Mouse (Mus musculus) granulocyte monocyte progenitor cell, adult 5-6 weeks (primary cell): ENCODE data around the gene Vwa5b2. TPM values are rescaled to one million over a fixed set of nuclear protein-coding genes. Genes with fewer than 3 reads are reported as not detected.

ENCODE experiments used
- ATAC-seq: replicated peaks from 2 replicates; pipeline ENCODE4 v1.8.0; 2016; ENCODE audit warnings: mild to moderate bottlenecking, moderate TSS enrichment, inconsistent platforms; ENCODE audit not compliant: poor library complexity, severe bottlenecking
- total RNA-seq, 2 experiments: library from RNA; stranded (forward) in 1 of 2; stranded (reverse) in 1 of 2; fragments of 200-712, 200-1000 nt in 1 of 2; fragments of >200 nt in 1 of 2; fragmentation: Nextera tagmentation in 1 of 2; gene quantifications; 2 replicates each; pipeline ENCODE4 v1.2.3; 2014 to 2017

The Vwa5b2 gene
- total RNA-seq, 2 experiments from 2014 or later, result not detected

DNA sequence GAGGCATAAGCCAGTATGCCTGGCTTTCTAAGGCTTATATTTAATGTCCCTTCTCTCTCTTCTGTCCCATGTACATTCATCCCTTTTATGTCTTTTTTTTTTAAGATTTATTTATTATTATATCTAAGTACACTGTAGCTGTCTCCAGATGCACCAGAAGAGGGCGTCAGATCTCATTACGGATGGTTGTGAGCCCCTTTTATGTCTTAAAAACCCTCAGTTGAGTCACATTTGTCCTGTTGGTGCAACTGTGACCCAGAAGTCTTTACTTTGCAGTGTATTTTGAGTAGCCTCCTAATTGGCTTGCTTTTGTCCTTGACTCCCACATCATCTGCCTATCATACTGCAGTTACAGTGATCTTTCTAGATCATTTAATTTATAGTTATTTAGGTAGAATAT is 64.0 kb downstream of the Vwa5b2 start:
- ATAC-seq, result no peak

Other genes with a start within 250 kb of the Vwa5b2 start
- gene Abcc5, start 163.1 kb upstream of the Vwa5b2 start, total RNA-seq (2014; fragmentation: Nextera tagmentation), result 16.4 and 26.3 TPM in 2 replicates
- 10.7 and 17.9 TPM in 2 replicates for gene Abcc5, start 163.1 kb upstream of the Vwa5b2 start, total RNA-seq (2017)
- gene Eif2b5, start 90.7 kb upstream of the Vwa5b2 start, total RNA-seq (2014; fragmentation: Nextera tagmentation), result 61.7 and 84.4 TPM in 2 replicates
- gene Eif2b5, start 90.7 kb upstream of the Vwa5b2 start, total RNA-seq (2017), result 87.0 and 90.0 TPM in 2 replicates
- gene Dvl3, start 72.5 kb upstream of the Vwa5b2 start, total RNA-seq (2014; fragmentation: Nextera tagmentation), result 26.4 and 30.7 TPM in 2 replicates
- 2.0 and 2.3 TPM in 2 replicates for gene Dvl3, start 72.5 kb upstream of the Vwa5b2 start, total RNA-seq (2017)
- gene Ap2m1, start 54.0 kb upstream of the Vwa5b2 start, total RNA-seq (2014; fragmentation: Nextera tagmentation), result 206 and 247 TPM in 2 replicates
- 175 and 225 TPM in 2 replicates for gene Ap2m1, start 54.0 kb upstream of the Vwa5b2 start, total RNA-seq (2017)
- gene Abcf3, start 40.9 kb upstream of the Vwa5b2 start, total RNA-seq (2014; fragmentation: Nextera tagmentation), result 33.0 and 42.3 TPM in 2 replicates
- gene Abcf3, start 40.9 kb upstream of the Vwa5b2 start, total RNA-seq (2017), result 55.1 and 96.9 TPM in 2 replicates
- 34.5 and 65.8 TPM in 2 replicates for gene Eef1akmt4, start 22.1 kb downstream of the Vwa5b2 start, total RNA-seq (2014; fragmentation: Nextera tagmentation)
- 12.4 and 15.5 TPM in 2 replicates for gene Eef1akmt4, start 22.1 kb downstream of the Vwa5b2 start, total RNA-seq (2017)
- not detected in 2 replicates for gene Gm49333, start 22.1 kb downstream of the Vwa5b2 start, total RNA-seq (2014; fragmentation: Nextera tagmentation)
- gene Gm49333, start 22.1 kb downstream of the Vwa5b2 start, total RNA-seq (2017), result not detected in 2 replicates
- gene Alg3, start 22.3 kb downstream of the Vwa5b2 start, total RNA-seq (2014; fragmentation: Nextera tagmentation), result 39.6 and 41.2 TPM in 2 replicates
- 18.2 and 25.2 TPM in 2 replicates for gene Alg3, start 22.3 kb downstream of the Vwa5b2 start, total RNA-seq (2017)
- 0.56 TPM in 1 of 2 replicates, not detected in the other for gene Camk2n2, start 31.8 kb downstream of the Vwa5b2 start, total RNA-seq (2014; fragmentation: Nextera tagmentation)
- 0.43 and 1.8 TPM in 2 replicates for gene Camk2n2, start 31.8 kb downstream of the Vwa5b2 start, total RNA-seq (2017)
- gene Ece2, start 40.4 kb downstream of the Vwa5b2 start, total RNA-seq (2014; fragmentation: Nextera tagmentation), result 0.77 TPM in 1 of 2 replicates, not detected in the other
- 1.3 TPM in 1 of 2 replicates, not detected in the other for gene Ece2, start 40.4 kb downstream of the Vwa5b2 start, total RNA-seq (2017)
- 144 and 149 TPM in 2 replicates for gene Psmd2, start 62.2 kb downstream of the Vwa5b2 start, total RNA-seq (2014; fragmentation: Nextera tagmentation)
- 215 and 220 TPM in 2 replicates for gene Psmd2, start 62.2 kb downstream of the Vwa5b2 start, total RNA-seq (2017)
- 242 and 249 TPM in 2 replicates for gene Eif4g1, start 78.8 kb downstream of the Vwa5b2 start, total RNA-seq (2014; fragmentation: Nextera tagmentation)
- 312 and 346 TPM in 2 replicates for gene Eif4g1, start 78.8 kb downstream of the Vwa5b2 start, total RNA-seq (2017)
- 1.6 TPM in 1 of 2 replicates, not detected in the other for gene Fam131a, start 103.8 kb downstream of the Vwa5b2 start, total RNA-seq (2014; fragmentation: Nextera tagmentation)
- 0.43 TPM in 1 of 2 replicates, not detected in the other for gene Fam131a, start 103.8 kb downstream of the Vwa5b2 start, total RNA-seq (2017)
- 62.4 and 81.5 TPM in 2 replicates for gene Polr2h, start 128.2 kb downstream of the Vwa5b2 start, total RNA-seq (2014; fragmentation: Nextera tagmentation)
- 61.8 and 91.6 TPM in 2 replicates for gene Polr2h, start 128.2 kb downstream of the Vwa5b2 start, total RNA-seq (2017)
- 2.6 and 6.0 TPM in 2 replicates for gene Clcn2, start 128.3 kb downstream of the Vwa5b2 start, total RNA-seq (2014; fragmentation: Nextera tagmentation)
- 1.9 and 3.8 TPM in 2 replicates for gene Clcn2, start 128.3 kb downstream of the Vwa5b2 start, total RNA-seq (2017)
- not detected in 2 replicates for gene Chrd, start 143.7 kb downstream of the Vwa5b2 start, total RNA-seq (2014; fragmentation: Nextera tagmentation)
- gene Chrd, start 143.7 kb downstream of the Vwa5b2 start, total RNA-seq (2017), result not detected in 2 replicates
- not detected in 2 replicates for gene Thpo, start 145.0 kb downstream of the Vwa5b2 start, total RNA-seq (2014; fragmentation: Nextera tagmentation)
- gene Thpo, start 145.0 kb downstream of the Vwa5b2 start, total RNA-seq (2017), result not detected in 2 replicates